Mouse (Mus musculus) limb, embryonic 13.5 days (tissue): ENCODE measurements at regions not wholly inside any gene's neighbourhood (a gene's known extent, or its start where the extent isn't known, plus 50 kb on each side); places are given as distances from the start of the nearest gene placed in this dataset.

Experiments used
- ATAC-seq: fragments of 200-750 bp; cut with Nextera tagmentation; 2 replicates; pipeline ENCODE4 v1.8.0; 2017; ENCODE audit warnings: low read depth, moderate number of reproducible peaks, moderate TSS enrichment; ENCODE audit not compliant: low FRiP score
- H3K27ac ChIP-seq: fragments of 300-500 bp; sonication (generic); 2 replicates; pipeline ENCODE4 v1.5.1; 2015; ENCODE audit warnings: inconsistent platforms, mild to moderate bottlenecking, moderate library complexity
- H3K27me3 ChIP-seq: fragments of 300-500 bp; sonication (generic); 2 replicates; pipeline ENCODE4 v1.6.1; 2015; ENCODE audit warnings: mild to moderate bottlenecking, inconsistent platforms
- H3K36me3 ChIP-seq: fragments of 300-500 bp; sonication (generic); 2 replicates; pipeline ENCODE4 v1.6.1; 2015; ENCODE audit warnings: inconsistent platforms, mild to moderate bottlenecking, moderate library complexity
- H3K4me1 ChIP-seq: fragments of 300-500 bp; sonication (generic); 2 replicates; pipeline ENCODE4 v1.6.1; 2015; ENCODE audit warnings: inconsistent platforms
- H3K4me2 ChIP-seq: fragments of 300-500 bp; sonication (generic); replicated peaks from 2 replicates; pipeline ENCODE4 v1.6.1; 2015; ENCODE audit warnings: inconsistent platforms, mild to moderate bottlenecking, moderate library complexity
- H3K4me3 ChIP-seq: fragments of 300-500 bp; sonication (generic); 2 replicates; pipeline ENCODE4 v1.5.1; 2015; ENCODE audit warnings: moderate library complexity, mild to moderate bottlenecking, inconsistent platforms
- H3K9ac ChIP-seq: fragments of 300-500 bp; sonication (generic); 2 replicates; pipeline ENCODE4 v1.6.1; 2015; ENCODE audit warnings: mild to moderate bottlenecking, inconsistent platforms
- H3K9me3 ChIP-seq: fragments of 300-500 bp; sonication (generic); 2 replicates; pipeline ENCODE4 v1.6.1; 2016; ENCODE audit warnings: inconsistent platforms
- WGBS: fragments of 180-500 bp; shearing (Covaris S2); methylation state at CpG from one replicate; pipeline ENCODE4 v1.1.7; 2015; 5-methylcytosine and 5-hydroxymethylcytosine counted together

DNA sequence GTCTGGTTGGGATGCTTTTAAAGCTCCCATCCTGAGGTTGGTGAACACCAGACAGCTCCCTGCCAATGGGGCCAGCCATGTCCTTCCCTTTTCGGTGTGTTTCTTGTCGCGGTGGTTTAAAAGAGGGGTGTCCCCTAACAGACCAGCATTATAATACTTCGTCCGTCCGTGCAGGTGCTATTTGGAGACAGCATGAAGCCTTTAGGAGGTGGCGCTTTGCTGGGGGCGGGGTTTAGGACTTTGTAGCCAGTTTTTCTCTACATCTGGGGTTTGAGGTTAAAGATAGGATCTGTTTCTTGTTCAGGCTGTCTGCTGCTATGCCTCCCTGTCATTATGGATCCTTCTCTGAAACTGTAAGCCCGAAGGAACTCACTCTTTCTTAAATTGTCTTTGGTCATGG, 89.3 kb upstream of the Rbms1 start:
- H3K27me3 ChIP-seq: no peaks in the 10 kb centered on the region
- H3K9me3 ChIP-seq: no peaks in the 10 kb centered on the region
- no peak overlapping the region for H3K4me3 ChIP-seq
- no peaks in the 10 kb centered on the region for H3K4me1 ChIP-seq
- no peaks in the 10 kb centered on the region for H3K36me3 ChIP-seq
- H3K9ac ChIP-seq: no peak overlapping the region
- no peak overlapping the region for H3K4me2 ChIP-seq
- H3K27ac ChIP-seq: no peak overlapping the region
- ATAC-seq: no peak
- 68% methylated on average over 9 of the region's 9 CpGs for WGBS

- no peaks in the 10 kb centered on the region for H3K9me3 ChIP-seq
- H3K4me3 ChIP-seq: no peak overlapping the region
- no peaks in the 10 kb centered on the region for H3K27me3 ChIP-seq
- no peaks in the 10 kb centered on the region for H3K4me1 ChIP-seq
- WGBS: 76% methylated on average over 8 of the region's 8 CpGs
- H3K4me2 ChIP-seq: no peak overlapping the region
- H3K27ac ChIP-seq: no peak overlapping the region
- ATAC-seq: no peak
- H3K9ac ChIP-seq: no peak overlapping the region
- no peaks in the 10 kb centered on the region for H3K36me3 ChIP-seq
Measured at GRCm38 (mm10) chr2:61051808-61052207, 88.8 kb upstream of the Rbms1 start.

GRCm38 (mm10) chr2:61046111-61046767, 83.2 kb upstream of the Rbms1 start:
- no peaks in the 10 kb centered on the region for H3K4me1 ChIP-seq
- no peak overlapping the region for H3K27ac ChIP-seq
- H3K9ac ChIP-seq: no peak overlapping the region
- no peak overlapping the region for H3K4me3 ChIP-seq
- ATAC-seq: no peak
- 77% methylated on average over 5 of the region's 5 CpGs for WGBS
- H3K36me3 ChIP-seq: no peaks in the 10 kb centered on the region
- H3K9me3 ChIP-seq: no peaks in the 10 kb centered on the region
- H3K4me2 ChIP-seq: no peak overlapping the region
- H3K27me3 ChIP-seq: no peaks in the 10 kb centered on the region

DNA sequence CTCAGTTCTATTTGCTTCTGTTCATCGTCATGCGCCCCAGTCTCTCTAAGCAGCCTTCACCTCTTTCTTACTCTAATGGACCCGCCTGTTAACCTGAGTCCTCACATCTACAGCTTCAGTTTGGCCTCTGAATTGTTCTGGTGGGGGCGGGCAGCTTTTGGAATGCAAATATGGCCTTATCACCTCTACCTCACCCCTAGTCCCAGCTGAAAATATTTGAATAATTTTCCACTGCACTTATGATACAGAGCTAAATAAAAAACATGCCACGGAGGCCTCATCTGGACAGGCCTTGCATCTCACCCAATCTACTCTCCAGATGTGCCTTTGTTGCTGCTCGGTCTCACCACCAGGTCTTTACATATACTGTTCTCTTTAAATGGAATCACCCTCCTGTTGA, 82.5 kb upstream of the Rbms1 start:
- Histone ChIP-seq H3K27me3 (no peaks in the 10 kb centered on the region), H3K27ac (no peak overlapping the region), H3K4me2 (no peak overlapping the region), H3K9ac (no peak overlapping the region), H3K9me3 (no peaks in the 10 kb centered on the region), H3K4me3 (no peak overlapping the region), H3K36me3 (no peaks in the 10 kb centered on the region), H3K4me1 (no peaks in the 10 kb centered on the region)
- no peak; the same call in 1 of the 2 replicates for ATAC-seq
- WGBS: 80% methylated on average over 6 of the region's 6 CpGs

- H3K27me3 ChIP-seq: no peaks in the 10 kb centered on the region
- no peaks in the 10 kb centered on the region for H3K36me3 ChIP-seq
- H3K4me1 ChIP-seq: no peaks in the 10 kb centered on the region
- no peaks in the 10 kb centered on the region for H3K9me3 ChIP-seq
- H3K4me3 ChIP-seq: no peak overlapping the region
- H3K27ac ChIP-seq: no peak overlapping the region
- H3K9ac ChIP-seq: no peak overlapping the region
- no peak overlapping the region for H3K4me2 ChIP-seq
- WGBS: 87% methylated on average over 1 of the region's 1 CpGs
- no peak for ATAC-seq
Measured at GRCm38 (mm10) chr2:61032920-61033319, 69.9 kb upstream of the Rbms1 start.

DNA sequence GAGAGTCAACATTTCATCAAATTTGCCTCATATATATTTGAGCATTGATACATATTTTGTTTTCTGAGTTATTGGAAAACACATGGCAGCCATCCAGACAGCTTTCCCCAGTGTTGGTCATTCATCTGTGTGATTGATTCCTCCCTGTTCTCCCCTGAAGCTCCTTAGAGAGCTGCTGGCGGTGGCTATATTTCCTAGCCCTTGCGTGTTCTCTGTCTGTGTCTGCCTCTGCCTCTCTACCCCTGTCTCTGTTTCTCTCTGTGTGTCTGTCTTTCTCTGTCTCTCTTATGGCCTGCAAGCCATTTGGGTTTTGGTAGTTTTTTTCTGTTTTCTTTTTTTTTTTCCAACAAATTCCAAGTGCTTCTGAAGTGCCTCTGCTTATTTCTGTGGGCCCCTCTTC, 66.7 kb upstream of the Rbms1 start:
- H3K4me1 ChIP-seq: no peaks in the 10 kb centered on the region
- ATAC-seq: no peak
- no peaks in the 10 kb centered on the region for H3K36me3 ChIP-seq
- H3K27me3 ChIP-seq: no peaks in the 10 kb centered on the region
- H3K4me2 ChIP-seq: no peak overlapping the region
- H3K4me3 ChIP-seq: no peak overlapping the region
- WGBS: 85% methylated on average over 2 of the region's 2 CpGs
- no peaks in the 10 kb centered on the region for H3K9me3 ChIP-seq
- no peak overlapping the region for H3K27ac ChIP-seq
- no peak overlapping the region for H3K9ac ChIP-seq

GRCm38 (mm10) chr2:61028578-61028977, 65.6 kb upstream of the Rbms1 start:
- Histone ChIP-seq H3K4me2 (no peak overlapping the region), H3K9me3 (no peaks in the 10 kb centered on the region), H3K9ac (no peak overlapping the region), H3K4me1 (no peaks in the 10 kb centered on the region), H3K27me3 (no peaks in the 10 kb centered on the region), H3K36me3 (no peaks in the 10 kb centered on the region), H3K27ac (no peak overlapping the region), H3K4me3 (no peak overlapping the region)
- 73% methylated on average over 2 of the region's 2 CpGs for WGBS
- ATAC-seq: no peak

- WGBS: 80% methylated on average over 4 of the region's 4 CpGs
- Histone ChIP-seq H3K36me3 (no peaks in the 10 kb centered on the region), H3K27ac (no peak overlapping the region), H3K4me1 (no peaks in the 10 kb centered on the region), H3K4me2 (no peak overlapping the region), H3K27me3 (no peaks in the 10 kb centered on the region), H3K9me3 (no peaks in the 10 kb centered on the region), H3K9ac (no peak overlapping the region), H3K4me3 (no peak overlapping the region)
- ATAC-seq: no peak
Measured at GRCm38 (mm10) chr2:61027686-61028085, 64.7 kb upstream of the Rbms1 start.

DNA sequence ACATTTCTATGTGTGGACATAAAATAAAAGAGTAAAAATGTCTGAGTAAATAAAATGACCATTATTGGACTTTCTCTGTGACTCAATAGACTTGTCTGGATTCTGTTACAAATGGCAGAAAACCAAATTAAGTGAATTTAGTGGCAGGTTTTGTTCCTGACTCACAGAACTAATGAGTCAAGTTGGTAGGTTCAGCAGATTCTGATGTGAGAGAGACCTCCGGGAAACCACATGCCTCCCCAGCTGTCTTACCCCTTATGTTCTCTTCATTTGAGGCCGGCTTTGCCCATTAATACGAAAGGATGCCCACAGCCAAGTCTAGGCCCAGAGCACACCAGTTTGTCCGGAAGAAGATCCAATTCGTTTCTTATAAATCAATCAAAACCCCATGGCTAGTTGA, 59.4 kb upstream of the Rbms1 start:
- Histone ChIP-seq H3K4me3 (no peak overlapping the region), H3K9ac (no peak overlapping the region), H3K27me3 (no peaks in the 10 kb centered on the region), H3K9me3 (peaks cover 4% of the 10 kb centered on the region; the same call in 1 of the 2 replicates), H3K27ac (no peak overlapping the region), H3K4me2 (no peak overlapping the region), H3K4me1 (no peaks in the 10 kb centered on the region), H3K36me3 (no peaks in the 10 kb centered on the region)
- WGBS: 83% methylated on average over 5 of the region's 5 CpGs
- no peak for ATAC-seq

- H3K9me3 ChIP-seq: peaks cover 4% of the 10 kb centered on the region; the same call in 1 of the 2 replicates
- H3K4me3 ChIP-seq: no peak overlapping the region
- H3K36me3 ChIP-seq: no peaks in the 10 kb centered on the region
- no peaks in the 10 kb centered on the region for H3K27me3 ChIP-seq
- no peak overlapping the region for H3K9ac ChIP-seq
- WGBS: 67% methylated on average over 4 of the region's 4 CpGs
- no peaks in the 10 kb centered on the region for H3K4me1 ChIP-seq
- no peak overlapping the region for H3K4me2 ChIP-seq
- ATAC-seq: no peak
- H3K27ac ChIP-seq: no peak overlapping the region
Measured at GRCm38 (mm10) chr2:61020791-61021190, 57.8 kb upstream of the Rbms1 start.

GRCm38 (mm10) chr2:61013006-61013405, 50.0 kb upstream of the Rbms1 start:
- Histone ChIP-seq H3K9me3 (no peaks in the 10 kb centered on the region), H3K27ac (no peak overlapping the region), H3K27me3 (no peaks in the 10 kb centered on the region), H3K36me3 (no peaks in the 10 kb centered on the region), H3K4me1 (no peaks in the 10 kb centered on the region), H3K4me2 (no peak overlapping the region), H3K4me3 (no peak overlapping the region), H3K9ac (no peak overlapping the region)
- no peak for ATAC-seq
- WGBS: 47% methylated on average over 6 of the region's 6 CpGs
